Mouse (Mus musculus): ENCODE measurements around the gene Spats2l.

GRCm38 (mm10) chr1:57817103-57817502 is 43.1 kb downstream of the Spats2l start:
- TF ChIP-seq CTCF (IDR thresholded peaks at IDR 0.05 in 2 of 3, conservative IDR thresholded peaks at IDR 0.05 in 1 of 3; ENCODE audit: control insufficient read depth in 1 of 3, insufficient read depth in 1 of 3, low read depth in 2 of 3, low read length in 3 of 3, poor library complexity in 1 of 3, severe bottlenecking in 1 of 3), result no peak
- TF ChIP-seq GATA1 (IDR thresholded peaks at IDR 0.05; ENCODE audit: low read depth, low read length), result no peak
- no peak for TF ChIP-seq ZMIZ1 (IDR thresholded peaks at IDR 0.05; ENCODE audit: low read depth, low read length)
- TF ChIP-seq UBTF (IDR thresholded peaks at IDR 0.05; ENCODE audit: borderline replicate concordance, insufficient read depth, low read depth, low read length), result no peak
- no peak for TF ChIP-seq RCOR1 (IDR thresholded peaks at IDR 0.05; ENCODE audit: low read depth, low read length)
- no peak for TF ChIP-seq MAX (IDR thresholded peaks at IDR 0.05; ENCODE audit: low read length)

All from MEL (cell line).